ENCODE assay signal across 8 mouse cellular contexts in genomic region chr12:3780405-3780891, GRCm38 (mm10). TPM values are rescaled to one million over a fixed set of nuclear protein-coding genes. Genes with fewer than 3 reads are reported as not detected.
DNase-seq lines count a peak whose midpoint lies in the region; ATAC-seq and TF ChIP-seq lines count a peak whose summit lies in the region.

No protein-coding gene starts in this region.

- H3K9ac ChIP-seq in lung, embryonic 14.5 days, result no peak overlapping the region
- no peak overlapping the region for H3K9ac ChIP-seq in neural tube, embryonic 14.5 days (replicated peaks; ENCODE audit: low read depth, low read length)

- intact Hi-C loops in heart, postnatal 10 days (cut with DNase I), result loop anchor here (2.0 kb wide), 1 partner anchor 20 kb away; no protein-coding TSS in a partner anchor

- peak overlapping the region; percentile 10; the same call in 1 of the 2 replicates for H3K4me2 ChIP-seq in lung, embryonic 14.5 days
- no peak overlapping the region for H3K4me2 ChIP-seq in neural tube, embryonic 14.5 days (ENCODE audit: low read depth, low read length)

- peak; percentile 63 to 78 for DNase-seq in right cerebral cortex, postnatal 10 days (ENCODE audit: low spot score in 2 of 2)
- DNase-seq in right cerebral cortex, postnatal 4 days, result no peak
- peak; percentile 48 for DNase-seq in forebrain, embryonic 10.5 days (ENCODE audit: extremely low spot score, low spot score)
- peak; percentile 79 to 80 for DNase-seq in heart, postnatal 10 days
- peak; percentile 78 to 93 for DNase-seq in kidney, postnatal 25 days
- peak; percentile 86 for DNase-seq in lung, embryonic 14.5 days
- DNase-seq in thymus, postnatal 0 days (ENCODE audit: low spot score), result peak; percentile 63

- no peak for TF ChIP-seq CTCF in lung, embryonic 14.5 days (IDR thresholded peaks at IDR 0.05; ENCODE audit: low read depth)

- peaks cover 57% of the 10 kb centered on the region for H3K4me1 ChIP-seq in forebrain, embryonic 10.5 days
- peaks cover 59% of the 10 kb centered on the region for H3K4me1 ChIP-seq in lung, embryonic 14.5 days (ENCODE audit: insufficient read depth)
- H3K4me1 ChIP-seq in neural tube, embryonic 14.5 days (ENCODE audit: control insufficient read depth, insufficient read depth, low read length), result peaks cover 18% of the 10 kb centered on the region

- H3K4me3 ChIP-seq in forebrain, embryonic 10.5 days, result no peak overlapping the region
- no peak overlapping the region for H3K4me3 ChIP-seq in lung, embryonic 14.5 days (ENCODE audit: low read depth, low read length)
- no peak overlapping the region for H3K4me3 ChIP-seq in neural tube, embryonic 14.5 days (ENCODE audit: low read depth, low read length)

- peak; percentile 70 for ATAC-seq in lung, embryonic 14.5 days (ENCODE audit: insufficient read depth)
- peak; percentile 47; the same call in 1 of the 2 replicates for ATAC-seq in neural tube, embryonic 14.5 days (ENCODE audit: low read depth)

- H3K36me3 ChIP-seq in forebrain, embryonic 10.5 days (replicated peaks), result peaks cover 7% of the 10 kb centered on the region
- H3K36me3 ChIP-seq in lung, embryonic 14.5 days (ENCODE audit: insufficient read depth), result no peaks in the 10 kb centered on the region
- no peaks in the 10 kb centered on the region for H3K36me3 ChIP-seq in neural tube, embryonic 14.5 days (ENCODE audit: control insufficient read depth, insufficient read depth, low read length)

- H3K27me3 ChIP-seq in forebrain, embryonic 10.5 days (ENCODE audit: poor library complexity, severe bottlenecking), result peaks cover 3% of the 10 kb centered on the region; the same call in 1 of the 2 replicates
- H3K27me3 ChIP-seq in lung, embryonic 14.5 days (ENCODE audit: insufficient read depth, low read length), result no peaks in the 10 kb centered on the region
- H3K27me3 ChIP-seq in neural tube, embryonic 14.5 days (ENCODE audit: control insufficient read depth, insufficient read depth, low read length), result no peaks in the 10 kb centered on the region

- 22% methylated on average over 8 of the region's 8 CpGs for WGBS in forebrain, embryonic 10.5 days
- 4% methylated on average over 8 of the region's 8 CpGs for WGBS in lung, embryonic 14.5 days
- WGBS in neural tube, embryonic 14.5 days, result 13% methylated on average over 8 of the region's 8 CpGs

- peak overlapping the region; percentile 78 for H3K27ac ChIP-seq in forebrain, embryonic 10.5 days
- peak overlapping the region; percentile 98 for H3K27ac ChIP-seq in lung, embryonic 14.5 days (ENCODE audit: low read depth)
- H3K27ac ChIP-seq in neural tube, embryonic 14.5 days (ENCODE audit: low read depth, low read length), result peak overlapping the region; percentile 49; the same call in 1 of the 2 replicates

- no peaks in the 10 kb centered on the region for H3K9me3 ChIP-seq in forebrain, embryonic 10.5 days
- no peaks in the 10 kb centered on the region for H3K9me3 ChIP-seq in lung, embryonic 14.5 days (ENCODE audit: low read depth, low read length)
- H3K9me3 ChIP-seq in neural tube, embryonic 14.5 days (ENCODE audit: control insufficient read depth, low read length), result no peaks in the 10 kb centered on the region

RNA-seq across cellular contexts. Expression of gene Dnmt3a, which starts 25.4 kb away (rescaled TPM):
- 117 and 119 TPM in 2 replicates for polyA plus RNA-seq in forebrain, embryonic 10.5 days (2016; fragmentation: Nextera tagmentation; extraction: Ambion mirVana)
- 100 to 1,000 TPM; 105 to 121 TPM for total RNA-seq in heart, postnatal 10 days (2021)
- polyA plus RNA-seq in lung, embryonic 14.5 days (2014; fragmentation: Nextera tagmentation; extraction: Ambion mirVana), result 88.0 and 95.5 TPM in 2 replicates
- 53.4 and 57.1 TPM in 2 replicates for polyA plus RNA-seq in neural tube, embryonic 14.5 days (2014; fragmentation: Nextera tagmentation; extraction: Ambion mirVana)
- polyA plus RNA-seq in thymus, postnatal 0 days (2015; fragmentation: Nextera tagmentation; extraction: Ambion mirVana), result 86.5 and 86.6 TPM in 2 replicates
